In genomic region chr6:124463881-124464291, GRCm38 (mm10) we compare ENCODE assay signal across 9 mouse cellular contexts. TPM values are rescaled to one million over a fixed set of nuclear protein-coding genes. Genes with fewer than 3 reads are reported as not detected.
DNase-seq lines count a peak whose midpoint lies in the region; ATAC-seq and TF ChIP-seq lines count a peak whose summit lies in the region.
"Had no signal": no experiment of that assay in that cellular context is flagged by ENCODE, and none has a peak within 500 bp of the region (broad histone marks: within the 10 kb centered on the region; RNA-seq: fewer than 3 reads in every experiment).

No protein-coding gene starts in this region.

- H3K9me3 ChIP-seq in heart, embryonic 13.5 days: no peaks in the 10 kb centered on the region
- no peaks in the 10 kb centered on the region for H3K9me3 ChIP-seq in forebrain, embryonic 16.5 days (ENCODE audit: control insufficient read depth, low read length)

- TF ChIP-seq POLR2A in brain, embryonic 14.5 days (IDR thresholded peaks at IDR 0.05; ENCODE audit: borderline replicate concordance, extremely low read depth, insufficient read depth, insufficient read length, poor library complexity, severe bottlenecking): no peak
- no peak for TF ChIP-seq POLR2A in kidney, adult 2 months (IDR thresholded peaks at IDR 0.05; ENCODE audit: low read depth, low read length)

- ATAC-seq in heart, embryonic 13.5 days (ENCODE audit: extremely low read depth, insufficient number of reproducible peaks, low FRiP score, low TSS enrichment): no peak
- ATAC-seq in forebrain, embryonic 16.5 days: peak; percentile 18
- ATAC-seq in megakaryocyte progenitor cell, adult 5-6 weeks (replicated peaks; ENCODE audit: poor library complexity): peak; percentile 33

- WGBS in heart, embryonic 13.5 days: 22% methylated on average over 8 of the region's 8 CpGs
- WGBS in forebrain, embryonic 16.5 days: 20% methylated on average over 8 of the region's 8 CpGs
- 44% methylated on average over 8 of the region's 8 CpGs for WGBS in kidney, adult 2 months

- H3K27me3 ChIP-seq in heart, embryonic 13.5 days (replicated peaks): peaks cover 41% of the 10 kb centered on the region
- no peaks in the 10 kb centered on the region for H3K27me3 ChIP-seq in forebrain, embryonic 16.5 days (replicated peaks; ENCODE audit: control insufficient read depth, insufficient read depth, low read length)
- H3K27me3 ChIP-seq in kidney, adult 2 months (replicated peaks; ENCODE audit: control insufficient read depth, insufficient read depth, low read length): no peaks in the 10 kb centered on the region

- H3K27ac ChIP-seq in heart, embryonic 13.5 days (replicated peaks): no peak overlapping the region
- peak overlapping the region; percentile 72; the same call in 1 of the 2 replicates for H3K27ac ChIP-seq in forebrain, embryonic 16.5 days (ENCODE audit: low read length)
- no peak overlapping the region for H3K27ac ChIP-seq in kidney, adult 2 months (ENCODE audit: insufficient read depth, low read depth, low read length)

- no peak for DNase-seq in heart, adult 18-20 months
- DNase-seq in brain, embryonic 14.5 days (ENCODE audit: low read depth): peak; percentile 65
- peak; percentile 11 for DNase-seq in thymus, postnatal 0 days (ENCODE audit: low spot score)
- no peak for DNase-seq in adrenal gland, postnatal 25 days
- no peak for DNase-seq in kidney, adult 2 months

- peak overlapping the region; percentile 59 for H3K4me3 ChIP-seq in heart, embryonic 13.5 days
- peak overlapping the region; percentile 62 for H3K4me3 ChIP-seq in forebrain, embryonic 16.5 days (replicated peaks; ENCODE audit: low read length)
- no peak overlapping the region for H3K4me3 ChIP-seq in kidney, adult 2 months (ENCODE audit: insufficient read depth, low read depth, low read length)

- H3K4me2 ChIP-seq in heart, embryonic 13.5 days: peak overlapping the region; percentile 92
- H3K4me2 ChIP-seq in forebrain, embryonic 16.5 days (ENCODE audit: low read length): peak overlapping the region; percentile 86

- H3K4me1 ChIP-seq in heart, embryonic 13.5 days: peaks cover 14% of the 10 kb centered on the region
- H3K4me1 ChIP-seq in forebrain, embryonic 16.5 days (replicated peaks; ENCODE audit: control insufficient read depth, insufficient read depth, low read length): peaks cover 11% of the 10 kb centered on the region
- no peaks in the 10 kb centered on the region for H3K4me1 ChIP-seq in kidney, adult 2 months (ENCODE audit: control insufficient read depth, insufficient read depth, low read length)

- TF ChIP-seq CTCF in brain, embryonic 14.5 days (IDR thresholded peaks at IDR 0.05; ENCODE audit: borderline replicate concordance, extremely low read depth, insufficient read depth, insufficient read length): no peak
- no peak for TF ChIP-seq CTCF in kidney, adult 2 months (conservative IDR thresholded peaks at IDR 0.05; ENCODE audit: insufficient read depth, insufficient read length, low read depth, low read length)

- H3K36me3 ChIP-seq in heart, embryonic 13.5 days: no peaks in the 10 kb centered on the region
- H3K36me3 ChIP-seq in forebrain, embryonic 16.5 days (ENCODE audit: control insufficient read depth, insufficient read depth): no peaks in the 10 kb centered on the region
- H3K36me3 ChIP-seq in kidney, adult 2 months (ENCODE audit: control insufficient read depth, insufficient read depth, low read length): no peaks in the 10 kb centered on the region

- no peak overlapping the region; the same call in 1 of the 2 replicates for H3K9ac ChIP-seq in heart, embryonic 13.5 days
- peak overlapping the region; percentile 79 for H3K9ac ChIP-seq in forebrain, embryonic 16.5 days (replicated peaks; ENCODE audit: low read depth, low read length)

RNA-seq across cellular contexts. Expression of gene Clstn3, which starts 0.7 kb away (rescaled TPM):
- 1.1 and 1.9 TPM in 2 replicates for polyA plus RNA-seq in heart, embryonic 13.5 days (2015; fragmentation: Nextera tagmentation; extraction: Ambion mirVana)
- total RNA-seq in heart, adult 18-20 months (2021): 1 to 10 TPM in 1 of 2 experiments, under 1 TPM in 1; 0.30 to 8.2 TPM
- 79.6 and 109 TPM in 2 replicates for polyA plus RNA-seq in brain, embryonic 14.5 days (2012; rRNA removed)
- 62.8 and 90.9 TPM in 2 replicates for polyA plus RNA-seq in forebrain, embryonic 16.5 days (2015; fragmentation: Nextera tagmentation; extraction: Ambion mirVana)
- 5.1 and 8.7 TPM in 2 replicates for total RNA-seq in megakaryocyte progenitor cell, adult 5-6 weeks (2015)
- 6.8 and 10.4 TPM in 2 replicates for total RNA-seq in megakaryocyte progenitor cell, adult 5-6 weeks (2017)
- 2.7 and 2.9 TPM in 2 replicates for polyA plus RNA-seq in thymus, postnatal 0 days (2015; fragmentation: Nextera tagmentation; extraction: Ambion mirVana)
- total RNA-seq in adrenal gland, postnatal 25 days (2021): 64.4 and 98.3 TPM in 2 replicates
- polyA plus RNA-seq in kidney, adult 2 months (2012; rRNA removed): 12.6 and 15.5 TPM in 2 replicates
- total RNA-seq: neutrophil, adult 5-6 weeks had no signal

RNA-seq across cellular contexts. Expression of gene C1rl, which starts 29.0 kb away (rescaled TPM):
- 0.46 and 0.52 TPM in 2 replicates for polyA plus RNA-seq in heart, embryonic 13.5 days (2015; fragmentation: Nextera tagmentation; extraction: Ambion mirVana)
- 1 to 10 TPM; 1.3 to 2.1 TPM for total RNA-seq in heart, adult 18-20 months (2021)
- 0.04 and 0.10 TPM in 2 replicates for polyA plus RNA-seq in brain, embryonic 14.5 days (2012; rRNA removed)
- 0.10 and 0.11 TPM in 2 replicates for polyA plus RNA-seq in forebrain, embryonic 16.5 days (2015; fragmentation: Nextera tagmentation; extraction: Ambion mirVana)
- total RNA-seq in megakaryocyte progenitor cell, adult 5-6 weeks (2015): 3.3 and 3.5 TPM in 2 replicates
- total RNA-seq in megakaryocyte progenitor cell, adult 5-6 weeks (2017): 5.6 and 6.8 TPM in 2 replicates
- 0.67 and 0.85 TPM in 2 replicates for polyA plus RNA-seq in thymus, postnatal 0 days (2015; fragmentation: Nextera tagmentation; extraction: Ambion mirVana)
- 13.8 and 17.3 TPM in 2 replicates for total RNA-seq in adrenal gland, postnatal 25 days (2021)
- polyA plus RNA-seq in kidney, adult 2 months (2012; rRNA removed): 14.2 and 14.3 TPM in 2 replicates

RNA-seq across cellular contexts. Expression of gene C1ra, which starts 48.3 kb away (rescaled TPM):
- polyA plus RNA-seq in heart, embryonic 13.5 days (2015; fragmentation: Nextera tagmentation; extraction: Ambion mirVana): 0.40 and 0.68 TPM in 2 replicates
- total RNA-seq in heart, adult 18-20 months (2021): 10 to 100 TPM; 12.0 to 17.7 TPM
- 0.15 and 0.22 TPM in 2 replicates for polyA plus RNA-seq in brain, embryonic 14.5 days (2012; rRNA removed)
- polyA plus RNA-seq in forebrain, embryonic 16.5 days (2015; fragmentation: Nextera tagmentation; extraction: Ambion mirVana): 0.11 and 0.55 TPM in 2 replicates
- 2.8 and 3.3 TPM in 2 replicates for total RNA-seq in megakaryocyte progenitor cell, adult 5-6 weeks (2015)
- 3.5 and 4.0 TPM in 2 replicates for total RNA-seq in megakaryocyte progenitor cell, adult 5-6 weeks (2017)
- polyA plus RNA-seq in thymus, postnatal 0 days (2015; fragmentation: Nextera tagmentation; extraction: Ambion mirVana): 6.5 and 7.4 TPM in 2 replicates
- 24.5 and 28.5 TPM in 2 replicates for total RNA-seq in adrenal gland, postnatal 25 days (2021)
- 24.8 and 26.5 TPM in 2 replicates for polyA plus RNA-seq in kidney, adult 2 months (2012; rRNA removed)

RNA-seq across cellular contexts. Expression of gene Pex5, which starts 49.0 kb away (rescaled TPM):
- polyA plus RNA-seq in heart, embryonic 13.5 days (2015; fragmentation: Nextera tagmentation; extraction: Ambion mirVana): 23.2 and 23.7 TPM in 2 replicates
- total RNA-seq in heart, adult 18-20 months (2021): 10 to 100 TPM; 24.0 to 26.5 TPM
- polyA plus RNA-seq in brain, embryonic 14.5 days (2012; rRNA removed): 81.1 and 91.3 TPM in 2 replicates
- polyA plus RNA-seq in forebrain, embryonic 16.5 days (2015; fragmentation: Nextera tagmentation; extraction: Ambion mirVana): 92.2 and 92.5 TPM in 2 replicates
- total RNA-seq in megakaryocyte progenitor cell, adult 5-6 weeks (2015): 15.5 and 20.7 TPM in 2 replicates
- total RNA-seq in megakaryocyte progenitor cell, adult 5-6 weeks (2017): 18.9 and 20.6 TPM in 2 replicates
- polyA plus RNA-seq in thymus, postnatal 0 days (2015; fragmentation: Nextera tagmentation; extraction: Ambion mirVana): 26.4 and 29.9 TPM in 2 replicates
- 95.7 and 96.2 TPM in 2 replicates for total RNA-seq in adrenal gland, postnatal 25 days (2021)
- 62.0 and 62.8 TPM in 2 replicates for polyA plus RNA-seq in kidney, adult 2 months (2012; rRNA removed)

Comparison
In these comparisons a context has a peak if more than half of its experiments do, and no peak if none do; other contexts are left out.
1. DNase-seq: peak in brain, embryonic 14.5 days (single experiment) and thymus, postnatal 0 days (single experiment); none in heart, adult 18-20 months (0 of 2), adrenal gland, postnatal 25 days (single experiment) and kidney, adult 2 months (single experiment).